Mouse (Mus musculus) macrophage (primary cell): ENCODE measurements around the gene Dgke. TPM values are rescaled to one million over a fixed set of nuclear protein-coding genes. Genes with fewer than 3 reads are reported as not detected.
"Not testable (repeated sequence)": the region's sequence is repeated elsewhere in the genome, so short reads cannot be mapped to it uniquely, and the experiment has no call there.

Experiments used
- H3K27ac ChIP-seq: fragments of 350-480 bp; formaldehyde crosslinking; 2 replicates; pipeline ENCODE4 v1.9.0; 2021
- H3K36me3 ChIP-seq: fragments of 350-480 bp; formaldehyde crosslinking; 2 replicates; pipeline ENCODE4 v1.9.0; 2021; ENCODE audit errors: inconsistent target
- H3K4me3 ChIP-seq: fragments of 350-480 bp; formaldehyde crosslinking; 2 replicates; pipeline ENCODE4 v1.9.0; 2021; ENCODE audit errors: inconsistent target
- H3K79me2 ChIP-seq: fragments of 350-480 bp; formaldehyde crosslinking; 2 replicates; pipeline ENCODE4 v1.9.0; 2021; ENCODE audit errors: inconsistent target
- WGBS: methylation state at CpG from one replicate; pipeline ENCODE4 v1.1.7; 2026; ENCODE audit warnings: inconsistent platforms; ENCODE audit not compliant: missing documents; 5-methylcytosine and 5-hydroxymethylcytosine counted together
- polyA plus RNA-seq: library from polyadenylated mRNA; stranded (reverse); fragments of 250-400 nt; gene quantifications from 3 replicates; pipeline ENCODE4 v1.2.4, GENCODE M21; 2018; ENCODE audit warnings: inconsistent platforms

The Dgke gene
- polyA plus RNA-seq, 1 experiment from 2014 or later, result 4.9 TPM

DNA sequence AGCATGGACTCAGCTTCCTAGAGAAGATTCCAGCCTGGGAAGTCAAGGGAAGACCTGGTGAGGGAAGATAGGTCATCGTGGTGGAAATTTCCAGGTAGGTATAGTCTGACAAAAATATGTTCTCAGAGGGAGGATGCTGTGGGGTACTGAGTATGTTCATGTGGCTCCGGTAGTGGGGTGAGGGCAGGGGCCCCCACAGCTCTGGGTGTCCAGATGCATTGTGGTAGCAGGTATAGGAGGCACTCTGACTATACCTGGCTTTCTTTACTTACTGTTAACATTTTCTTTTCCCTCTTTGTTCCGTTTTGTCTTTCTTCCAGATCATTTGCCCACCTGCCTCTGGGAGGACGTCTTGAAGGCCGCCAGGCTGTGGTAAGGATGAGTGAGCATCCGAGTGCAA, 524 bp downstream of the Dgke start:
- Histone ChIP-seq H3K36me3 (no peaks in the 10 kb centered on the region), H3K27ac (no peak overlapping the region), H3K79me2 (no peaks in the 10 kb centered on the region), H3K4me3 (no peak overlapping the region)
- WGBS, result 91% methylated on average over 6 of the region's 6 CpGs

DNA sequence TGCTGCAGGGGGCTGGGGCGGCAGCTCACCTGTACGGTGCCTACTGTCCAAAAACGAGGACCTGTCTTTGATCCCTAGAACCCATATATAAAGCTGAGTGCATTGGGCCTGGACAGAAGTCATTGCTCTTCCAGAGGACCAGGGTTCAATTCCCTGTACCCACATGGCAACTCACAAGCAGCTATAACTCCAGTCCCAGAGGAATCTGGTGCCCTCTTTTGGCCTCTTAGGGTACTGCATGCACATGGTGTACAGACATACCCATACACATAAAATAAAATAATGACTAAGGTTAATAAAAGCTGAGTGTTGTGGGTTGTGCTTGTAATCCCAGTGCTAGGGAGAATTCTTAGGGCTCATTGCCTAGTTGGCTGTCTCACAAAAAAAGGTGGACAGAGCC, 1.4 kb downstream of the Dgke start:
- no peak overlapping the region for H3K27ac ChIP-seq

DNA sequence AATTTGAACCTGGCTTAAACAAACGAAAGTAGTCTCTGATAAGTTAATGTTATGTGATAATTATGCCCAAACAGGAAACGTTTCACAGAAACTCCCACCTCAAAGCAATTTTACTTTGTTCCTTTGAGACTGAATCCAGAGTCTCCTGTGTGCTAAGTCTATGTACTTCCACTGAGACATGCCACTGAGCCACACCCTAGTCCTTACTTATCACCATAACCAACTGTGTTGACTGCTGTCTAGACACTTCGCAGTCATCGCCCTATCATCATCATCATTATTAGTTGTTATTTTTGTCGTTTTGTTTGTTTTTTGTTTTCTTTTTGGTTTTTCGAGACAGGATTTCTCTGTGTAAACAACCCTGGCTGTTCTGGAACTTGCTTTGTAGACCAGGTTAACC, 2.3 kb downstream of the Dgke start:
- H3K36me3 ChIP-seq, result no peaks in the 10 kb centered on the region
- H3K4me3 ChIP-seq, result no peak overlapping the region
- H3K79me2 ChIP-seq, result peaks cover 8% of the 10 kb centered on the region
- 90% methylated on average over 6 of the region's 6 CpGs for WGBS
- no peak overlapping the region for H3K27ac ChIP-seq

More for the DNA sequence above, 1.4 kb downstream of the Dgke start:
- no peak overlapping the region for H3K4me3 ChIP-seq
- no peaks in the 10 kb centered on the region for H3K36me3 ChIP-seq
- H3K79me2 ChIP-seq, result no peaks in the 10 kb centered on the region
- 100% methylated on average over 3 of the region's 3 CpGs for WGBS

DNA sequence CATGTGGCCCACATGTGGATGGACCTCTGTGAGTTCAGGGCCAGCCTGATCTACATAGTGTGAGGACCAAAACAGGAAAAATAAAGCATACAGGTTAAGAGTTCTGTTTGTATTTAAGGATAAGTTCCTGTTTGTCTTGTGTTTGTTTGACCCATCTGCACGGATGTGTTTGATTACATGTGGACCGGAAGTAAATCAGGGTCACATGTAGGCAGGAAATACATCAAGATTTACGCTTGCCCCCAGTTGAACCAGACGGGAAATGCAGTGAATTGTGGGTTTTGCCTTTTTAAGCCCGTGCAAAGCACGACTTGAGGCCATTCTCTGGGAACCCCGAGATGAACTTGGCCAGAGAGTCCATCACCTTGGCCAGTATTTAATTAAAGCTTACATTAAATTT, 5.3 kb downstream of the Dgke start:
- H3K27ac ChIP-seq, result no peak overlapping the region
- peaks cover 38% of the 10 kb centered on the region for H3K79me2 ChIP-seq
- 30% methylated on average over 7 of the region's 7 CpGs for WGBS
- H3K4me3 ChIP-seq, result no peak overlapping the region
- H3K36me3 ChIP-seq, result no peaks in the 10 kb centered on the region

DNA sequence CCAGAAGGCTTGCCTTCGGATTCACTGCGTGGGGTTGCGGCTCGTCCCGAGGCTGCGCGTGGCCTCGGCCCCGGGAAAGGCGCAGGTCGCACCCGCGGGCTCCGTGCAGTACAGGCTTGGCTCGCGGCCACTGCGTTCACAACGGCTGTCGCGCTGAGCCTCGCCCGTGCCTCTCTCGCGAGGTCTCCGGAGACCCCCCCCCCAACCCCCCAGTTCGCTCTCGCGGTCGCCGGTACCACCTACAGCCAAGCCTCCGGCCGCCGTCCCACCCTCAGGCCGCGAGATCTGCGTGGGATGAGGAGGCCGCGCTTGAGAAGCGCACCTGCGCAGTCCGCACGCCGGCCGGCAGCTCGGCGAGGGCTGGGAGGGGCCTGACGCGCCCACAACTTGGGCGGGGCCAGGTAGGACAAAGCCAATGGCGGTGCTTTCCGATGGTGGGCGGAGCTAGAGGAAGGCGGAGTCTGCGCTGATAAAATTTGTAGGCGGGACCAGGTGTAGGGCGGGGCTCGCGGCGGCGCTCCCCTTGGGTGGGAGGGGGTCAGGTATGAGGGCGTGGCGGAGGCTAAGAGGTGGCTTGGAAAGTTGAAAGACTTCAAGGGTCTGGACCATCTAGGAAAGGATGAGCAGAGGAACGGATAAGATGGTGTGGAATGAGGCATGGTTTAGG, 6.1 kb downstream of the Dgke start:
- under 1% methylated on average over 61 of the region's 63 CpGs for WGBS
- Histone ChIP-seq H3K4me3 (peak overlapping the region; percentile 54), H3K79me2 (peaks cover 38% of the 10 kb centered on the region), H3K27ac (no peak overlapping the region), H3K36me3 (no peaks in the 10 kb centered on the region)

DNA sequence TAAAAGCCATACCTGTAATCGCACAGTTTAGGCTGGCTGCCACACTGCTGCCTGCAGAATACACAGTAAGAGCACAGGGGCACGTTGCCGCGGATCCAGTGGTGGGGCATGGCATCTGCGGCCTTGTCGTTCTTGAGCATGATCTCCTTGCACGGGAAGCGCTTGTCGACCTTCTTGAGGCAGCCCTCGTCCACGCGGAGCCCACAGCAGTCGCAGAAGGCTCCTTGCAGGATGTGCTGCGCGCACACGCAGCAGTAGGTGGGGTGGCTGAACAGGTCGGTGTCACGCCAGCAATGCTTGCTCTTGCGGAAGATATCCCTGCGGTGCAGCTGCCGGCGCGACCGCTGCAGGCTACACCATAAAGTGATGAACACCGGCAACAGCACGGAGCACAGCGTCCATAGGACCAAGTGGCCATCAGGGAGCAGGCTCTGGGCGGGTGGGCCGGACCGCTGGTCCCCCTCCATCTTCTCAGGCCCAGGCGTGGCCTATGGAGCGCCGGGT, 6.7 kb downstream of the Dgke start:
- Histone ChIP-seq H3K4me3 (peak overlapping the region; percentile 54), H3K27ac (no peak overlapping the region), H3K79me2 (peaks cover 38% of the 10 kb centered on the region), H3K36me3 (0 out of 2 replicates have a peak, but pooled peaks cover under 1% of the 10 kb centered on the region)
- 0% methylated on average over 33 of the region's 33 CpGs for WGBS

DNA sequence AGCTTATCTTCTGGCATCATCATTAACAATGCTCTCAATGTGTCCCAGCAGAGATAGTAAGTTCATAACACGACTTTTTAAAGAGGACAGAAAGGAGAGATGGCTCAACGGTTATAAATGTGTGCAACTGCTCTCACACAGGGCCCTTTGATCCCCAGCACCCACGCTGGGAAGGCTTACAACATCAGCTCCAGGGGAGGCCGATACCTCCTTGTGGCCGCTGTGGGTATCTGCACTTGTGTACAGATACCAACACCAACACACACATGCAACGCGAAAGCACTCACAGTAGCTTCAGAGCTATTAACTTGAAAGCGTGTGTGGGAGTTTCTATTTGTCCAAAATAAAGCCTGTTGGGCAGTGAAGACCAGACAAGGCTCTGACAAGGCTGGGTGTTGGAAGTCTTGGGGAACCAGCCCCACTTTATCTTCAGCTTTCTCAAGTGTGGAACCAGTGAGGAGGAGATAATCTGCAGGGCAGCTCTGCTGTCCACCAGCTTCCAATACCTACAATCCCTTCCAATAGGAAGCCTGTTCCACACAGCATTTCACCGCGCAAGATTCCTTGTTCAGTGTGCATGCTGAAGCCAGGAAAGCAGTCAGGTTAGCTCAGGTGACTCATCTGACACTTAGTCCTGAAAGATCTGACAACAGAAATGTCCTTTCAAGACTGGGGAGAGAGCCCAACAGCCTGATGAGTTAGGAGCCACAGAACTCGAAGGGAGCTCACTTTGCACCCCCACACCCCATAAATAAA, 8.0 kb downstream of the Dgke start:
- Histone ChIP-seq H3K27ac (no peak overlapping the region), H3K79me2 (peaks cover 38% of the 10 kb centered on the region), H3K36me3 (0 out of 2 replicates have a peak, but pooled peaks cover 5% of the 10 kb centered on the region), H3K4me3 (no peak overlapping the region)
- 82% methylated on average over 11 of the region's 11 CpGs for WGBS

DNA sequence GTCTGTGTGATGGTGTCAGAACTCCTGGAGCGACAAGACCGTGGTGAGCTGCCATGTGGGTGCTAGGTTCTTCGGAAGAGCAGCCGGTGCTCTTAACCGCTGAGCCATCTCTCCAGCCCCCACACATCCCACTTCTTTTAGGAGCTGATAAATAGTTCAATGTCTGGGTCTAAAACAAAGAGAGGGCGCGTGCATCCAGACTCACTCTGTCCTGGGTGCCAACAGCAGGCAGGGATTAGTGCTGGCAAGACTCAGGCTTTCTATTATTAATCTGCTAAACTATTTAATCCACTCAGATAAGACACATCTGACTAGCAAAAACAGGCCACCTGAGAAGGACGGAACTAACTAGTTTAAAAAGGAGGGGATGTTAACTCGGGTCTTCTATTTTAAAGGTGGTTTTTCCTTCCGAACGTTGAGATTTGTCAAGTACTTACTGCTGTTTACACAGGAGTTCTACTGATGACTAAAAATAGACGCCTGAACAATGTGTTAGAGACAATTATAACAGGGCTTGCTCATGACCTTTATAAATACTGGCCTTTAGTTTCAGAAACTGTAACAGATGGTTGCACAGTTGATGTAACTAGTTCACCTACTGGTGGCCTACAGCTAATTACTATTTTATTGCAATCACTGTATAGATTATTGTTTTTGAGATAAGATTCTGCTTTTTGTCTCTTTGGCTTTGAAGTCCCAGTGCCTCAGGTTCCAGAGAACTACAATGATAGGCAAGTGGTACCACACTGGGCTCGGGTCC, 10.5 kb downstream of the Dgke start:
- Histone ChIP-seq H3K36me3 (0 out of 2 replicates have a peak, but pooled peaks cover 5% of the 10 kb centered on the region), H3K79me2 (peaks cover 38% of the 10 kb centered on the region), H3K27ac (no peak overlapping the region), H3K4me3 (no peak overlapping the region)
- 95% methylated on average over 13 of the region's 13 CpGs for WGBS

DNA sequence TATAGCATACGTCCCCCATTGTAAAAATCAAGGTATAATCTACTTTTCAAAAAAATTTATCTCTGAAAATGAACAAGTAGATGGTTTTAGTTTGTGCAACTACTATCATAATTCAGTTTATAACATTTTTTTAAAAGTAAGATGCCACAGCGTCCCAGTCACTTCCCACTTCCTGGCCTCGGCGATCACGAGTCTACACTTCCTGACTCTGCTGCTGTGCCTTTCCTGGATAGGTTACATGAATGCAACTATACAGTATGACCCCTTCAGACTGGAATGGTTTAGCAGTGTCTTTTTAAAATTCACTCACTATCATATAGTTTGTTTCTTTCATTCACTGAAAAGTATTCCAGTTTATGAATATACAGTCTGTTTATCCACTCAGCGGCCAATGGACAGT, 14.9 kb downstream of the Dgke start:
- Histone ChIP-seq H3K36me3 (peaks cover 30% of the 10 kb centered on the region), H3K4me3 (no peak overlapping the region), H3K79me2 (peaks cover 4% of the 10 kb centered on the region; the same call in 1 of the 2 replicates), H3K27ac (peak overlapping the region; percentile 49)
- WGBS, result 37% methylated on average over 6 of the region's 6 CpGs

DNA sequence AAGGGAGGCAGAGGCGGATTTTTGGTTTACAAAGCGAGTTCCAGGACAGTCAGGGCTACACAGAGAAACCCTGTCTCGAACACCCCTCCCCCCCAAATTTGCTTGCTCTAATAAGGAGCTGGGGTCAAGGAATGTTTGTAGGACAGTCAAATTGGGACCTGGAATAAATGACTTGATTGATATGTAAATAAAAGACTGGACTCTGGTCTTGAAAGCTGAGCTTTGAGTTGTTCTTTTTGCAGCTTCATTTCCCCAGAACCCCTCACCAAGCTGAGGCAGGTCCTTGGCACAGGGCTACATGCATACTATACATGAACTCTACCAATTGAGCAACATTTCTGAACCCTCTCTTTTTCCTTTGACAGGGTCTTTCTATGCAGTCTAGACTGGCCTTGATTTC, 20.6 kb downstream of the Dgke start:
- Histone ChIP-seq H3K4me3 (no peak overlapping the region), H3K36me3 (peaks cover 53% of the 10 kb centered on the region), H3K79me2 (no peaks in the 10 kb centered on the region), H3K27ac (no peak overlapping the region)
- 100% methylated on average over 3 of the region's 3 CpGs for WGBS

DNA sequence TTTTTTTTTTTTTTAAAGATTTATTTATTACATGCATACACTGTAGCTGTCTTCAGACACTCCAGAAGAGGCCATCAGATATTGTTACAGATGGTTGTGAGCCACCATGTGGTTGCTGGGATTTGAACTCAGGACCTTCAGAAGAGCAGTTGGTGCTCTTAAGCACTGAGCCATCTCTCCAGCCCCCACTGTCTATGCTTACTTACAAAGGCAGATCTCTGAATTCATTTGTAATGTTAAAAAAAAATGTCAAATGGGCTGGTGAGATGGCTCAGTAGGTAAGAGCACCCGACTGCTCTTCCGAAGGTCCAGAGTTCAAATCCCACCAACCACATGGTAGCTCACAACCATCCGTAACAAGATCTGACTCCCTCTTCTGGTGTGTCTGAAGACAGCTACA, 21.1 kb downstream of the Dgke start:
- 100% methylated on average over 3 of the region's 3 CpGs for WGBS
- not testable (repeated sequence) for H3K79me2 ChIP-seq, H3K27ac ChIP-seq, H3K4me3 ChIP-seq
- peaks cover 57% of the 10 kb centered on the region for H3K36me3 ChIP-seq

DNA sequence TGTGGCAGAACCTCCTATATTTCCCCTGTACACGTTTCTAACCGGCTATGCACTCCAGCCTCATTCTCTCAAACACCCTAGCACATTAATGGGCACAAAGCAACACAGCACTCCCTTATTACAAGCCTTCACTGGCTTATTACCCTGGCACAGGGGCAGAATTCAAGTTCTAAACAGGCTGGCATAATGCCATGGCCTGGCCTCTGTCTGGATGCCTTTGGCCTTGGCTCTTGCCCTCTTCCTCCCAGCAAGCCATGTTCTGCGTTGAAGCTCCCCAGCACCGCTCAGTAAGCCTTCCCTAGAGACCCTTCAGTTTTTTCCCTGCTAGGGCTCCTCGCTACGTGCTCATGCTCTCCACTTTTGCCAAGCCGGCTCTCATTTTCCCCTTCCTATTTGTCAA, 23.6 kb downstream of the Dgke start:
- WGBS, result 95% methylated on average over 4 of the region's 7 CpGs
- H3K4me3 ChIP-seq, result no peak overlapping the region
- peaks cover 45% of the 10 kb centered on the region for H3K36me3 ChIP-seq
- H3K27ac ChIP-seq, result no peak overlapping the region
- H3K79me2 ChIP-seq, result no peaks in the 10 kb centered on the region

DNA sequence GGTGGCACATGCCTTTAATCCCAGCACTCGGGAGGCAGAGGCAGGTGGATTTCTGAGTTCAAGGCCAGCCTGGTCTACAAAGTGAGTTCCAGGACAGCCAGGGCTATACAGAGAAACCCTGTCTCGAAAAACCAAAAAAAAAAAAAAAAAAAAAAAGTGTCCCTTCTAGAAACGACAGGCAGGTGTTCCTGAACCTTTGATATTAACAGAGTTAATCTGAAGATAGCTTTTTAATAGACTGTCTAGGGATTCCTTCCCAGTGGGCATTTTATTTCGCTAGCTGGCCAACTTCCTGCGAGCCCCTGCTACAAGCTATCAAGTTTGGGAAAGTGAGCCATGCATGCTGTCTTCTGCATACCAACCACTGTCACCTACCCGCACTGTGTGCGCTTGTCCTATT, 25.6 kb downstream of the Dgke start:
- WGBS, result 94% methylated on average over 5 of the region's 7 CpGs
- not testable (repeated sequence) for H3K27ac ChIP-seq, H3K4me3 ChIP-seq, H3K79me2 ChIP-seq
- H3K36me3 ChIP-seq, result peaks cover 36% of the 10 kb centered on the region

DNA sequence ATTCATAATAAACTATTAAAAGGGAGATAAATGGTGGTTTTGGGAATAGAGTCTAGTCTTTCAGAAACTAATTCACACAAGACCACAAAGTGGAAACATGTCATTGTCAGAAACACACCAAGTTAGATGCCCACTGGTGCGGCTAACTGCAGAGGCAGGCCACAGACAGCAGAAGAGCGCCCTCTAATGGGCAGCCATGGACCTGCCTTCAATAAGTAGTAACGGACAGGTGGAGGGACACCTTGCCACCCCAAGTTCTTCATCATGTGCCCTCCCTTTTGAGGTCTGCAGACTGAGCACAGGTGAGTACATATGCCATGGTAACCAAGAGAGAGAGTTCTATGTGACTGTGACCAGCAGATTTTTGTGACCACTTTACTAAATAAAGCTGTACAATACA, 27.3 kb downstream of the Dgke start:
- 41% methylated on average over 3 of the region's 3 CpGs for WGBS
- peaks cover 30% of the 10 kb centered on the region for H3K36me3 ChIP-seq
- H3K4me3 ChIP-seq, result no peak overlapping the region
- H3K79me2 ChIP-seq, result no peaks in the 10 kb centered on the region
- H3K27ac ChIP-seq, result no peak overlapping the region

DNA sequence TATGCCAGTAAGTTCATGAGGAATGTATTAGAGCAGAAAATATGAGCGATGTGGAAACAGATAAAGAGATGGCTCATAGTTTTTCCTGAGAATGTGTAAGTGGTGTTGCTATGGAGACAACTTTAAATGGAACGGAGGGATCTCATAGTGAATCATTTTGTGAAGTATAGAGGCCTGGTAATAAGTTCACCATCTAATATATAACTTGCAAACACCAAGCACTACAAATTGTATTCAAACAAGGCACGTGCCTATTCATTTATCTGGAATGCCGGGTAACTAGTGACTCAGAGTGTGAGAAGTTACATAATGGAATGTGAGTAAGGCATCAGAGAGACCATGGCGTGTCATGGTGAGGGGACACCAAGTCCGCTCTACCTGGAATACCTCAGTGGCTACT, 28.2 kb downstream of the Dgke start:
- H3K4me3 ChIP-seq, result no peak overlapping the region
- H3K79me2 ChIP-seq, result no peaks in the 10 kb centered on the region
- H3K36me3 ChIP-seq, result peaks cover 27% of the 10 kb centered on the region
- no peak overlapping the region for H3K27ac ChIP-seq
- 82% methylated on average over 6 of the region's 6 CpGs for WGBS
